Mouse (Mus musculus): Measurements from ENCODE around the gene Smarcal1. TPM values are rescaled to one million over a fixed set of nuclear protein-coding genes. Genes with fewer than 3 reads are reported as not detected.
A peak's percentile ranks its signal among the peaks of the same experiment; 100 is the strongest.

Gene Smarcal1
- 23.9 and 24.5 TPM in 2 replicates for polyA plus RNA-seq (2015; fragmentation: Nextera tagmentation; extraction: Ambion mirVana)

DNA sequence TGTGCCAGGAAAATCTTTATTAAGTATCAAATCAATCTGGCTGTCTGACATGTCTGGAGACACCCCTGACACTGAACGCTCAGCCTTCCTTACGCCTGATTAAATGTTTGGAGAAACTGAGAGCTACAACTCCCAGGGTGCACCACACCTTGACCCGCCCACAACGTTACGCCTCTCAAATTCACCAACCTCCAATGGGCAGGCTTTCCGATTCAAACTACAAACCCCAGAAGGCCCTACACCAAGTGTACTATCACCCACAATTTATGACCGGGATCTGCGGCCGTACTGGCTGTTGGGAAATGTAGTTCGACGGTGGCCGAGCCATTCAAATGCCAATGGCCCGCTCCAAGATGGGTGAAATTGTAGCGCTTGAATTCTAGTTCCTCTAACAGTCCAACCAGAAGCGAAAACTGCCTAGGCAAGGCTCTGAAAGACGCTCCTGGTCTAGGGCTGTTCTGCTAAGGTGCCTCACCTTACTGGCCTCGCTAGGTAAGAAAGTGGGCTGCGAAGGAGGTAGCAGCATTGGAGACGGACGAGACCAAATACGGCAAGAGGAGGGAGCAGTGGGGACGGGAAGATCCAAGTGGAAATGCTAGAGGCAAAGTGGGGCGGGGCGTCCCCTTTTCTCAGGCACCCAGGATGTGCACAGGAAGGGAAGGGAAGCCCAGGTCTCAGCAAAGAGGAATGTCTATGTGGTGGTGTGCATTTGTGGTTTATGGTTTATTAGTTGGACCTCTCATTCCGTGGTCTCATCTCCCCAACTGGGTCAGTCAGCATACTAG lies at the start of gene Smarcal1:
Smarcal1 (plus strand) TSS at position 305 of the 785 bp plus-strand sequence.
- H3K9ac ChIP-seq (replicated peaks) = peak within 1 kb of the TSS; percentile 61
- peak within 1 kb of the TSS; percentile 95 for H3K27ac ChIP-seq (replicated peaks)
- peaks cover 20% of the 10 kb centered on the region for H3K36me3 ChIP-seq
- ATAC-seq (ENCODE audit: low FRiP score) = peak; percentile 98
- peak within 1 kb of the TSS; percentile 68 for H3K4me3 ChIP-seq (replicated peaks)
- peak within 1 kb of the TSS; percentile 65 for H3K4me2 ChIP-seq
- WGBS = under 1% methylated on average over 25 of the region's 25 CpGs
- H3K9me3 ChIP-seq (replicated peaks) = no peaks in the 10 kb centered on the region
- peaks cover 28% of the 10 kb centered on the region for H3K4me1 ChIP-seq
- H3K27me3 ChIP-seq (replicated peaks) = no peaks in the 10 kb centered on the region

DNA sequence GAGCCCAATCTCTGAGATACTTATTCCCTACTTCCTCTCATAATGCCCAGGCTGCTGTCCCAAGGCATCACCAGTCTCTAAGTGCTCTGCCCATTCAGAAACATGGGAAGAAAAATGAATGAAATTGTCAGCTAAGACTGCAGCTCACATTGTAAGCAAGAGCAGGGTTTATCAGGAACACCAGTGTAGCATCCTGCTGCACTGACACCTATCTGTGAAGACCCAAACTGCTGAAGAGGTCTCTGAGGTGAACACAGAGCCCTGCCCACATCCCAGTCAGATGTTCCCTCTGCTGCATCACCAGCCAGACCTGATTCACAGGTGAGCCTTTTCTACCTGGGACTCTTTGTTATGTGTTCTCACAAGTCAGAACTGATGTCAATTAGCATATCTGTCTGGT lies 49.6 kb upstream of the Smarcal1 start:
- Histone ChIP-seq H3K9ac (replicated peaks) (peak overlapping the region; percentile 38), H3K4me1 (peaks cover 58% of the 10 kb centered on the region), H3K4me2 (peak overlapping the region; percentile 76), H3K36me3 (no peaks in the 10 kb centered on the region), H3K27ac (replicated peaks) (no peak overlapping the region), H3K4me3 (replicated peaks) (peak overlapping the region; percentile 71), H3K27me3 (replicated peaks) (no peaks in the 10 kb centered on the region), H3K9me3 (replicated peaks) (no peaks in the 10 kb centered on the region)
- ATAC-seq (ENCODE audit: low FRiP score) = no peak

DNA sequence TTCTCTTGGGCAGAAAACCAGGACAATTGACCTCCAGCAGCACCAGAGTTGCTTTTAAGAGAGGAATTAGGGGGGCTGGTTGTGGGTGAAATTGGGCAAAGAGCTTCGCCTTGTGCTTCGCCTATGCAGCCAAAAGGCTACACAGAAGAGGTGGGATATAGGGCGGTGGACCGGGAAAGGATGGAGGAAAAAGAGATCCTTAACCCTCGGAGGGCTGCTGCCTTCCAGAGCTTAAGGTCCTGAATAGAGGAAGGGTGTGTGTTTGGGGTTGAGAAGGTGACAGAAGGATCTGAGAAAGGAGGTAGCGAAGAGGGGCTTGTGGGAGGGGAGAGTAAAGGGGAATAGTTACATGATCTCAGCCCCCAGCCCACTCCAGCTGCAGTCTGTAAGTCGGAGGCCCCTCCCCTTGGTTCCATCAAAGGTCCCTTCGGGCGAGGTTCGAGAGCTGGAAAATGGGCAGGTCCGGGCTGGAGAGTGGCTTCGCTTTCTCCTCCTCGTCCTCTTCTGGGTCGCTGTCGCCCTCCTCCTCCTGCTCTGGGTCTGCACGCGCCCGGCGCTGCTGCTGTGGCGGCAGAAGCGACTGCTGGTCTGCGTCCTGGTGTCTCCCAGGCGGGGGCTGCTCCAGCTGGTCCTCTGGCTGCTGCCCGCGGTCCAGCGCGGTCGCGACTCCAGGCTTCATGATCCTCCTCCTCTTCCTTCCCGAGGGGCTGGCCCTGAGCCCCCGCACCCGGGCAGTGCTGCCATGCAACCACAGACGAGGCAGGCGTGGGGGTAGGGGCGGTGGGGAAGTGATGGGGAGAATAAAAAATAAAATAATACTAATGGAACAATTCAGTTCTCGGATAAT lies 47.1 kb upstream of the Smarcal1 start:
- Histone ChIP-seq H3K27me3 (replicated peaks) (no peaks in the 10 kb centered on the region), H3K9ac (replicated peaks) (peak overlapping the region; percentile 93), H3K4me1 (peaks cover 51% of the 10 kb centered on the region), H3K36me3 (no peaks in the 10 kb centered on the region), H3K9me3 (replicated peaks) (no peaks in the 10 kb centered on the region), H3K27ac (replicated peaks) (peak overlapping the region; percentile 90), H3K4me3 (replicated peaks) (peak overlapping the region; percentile 71), H3K4me2 (peak overlapping the region; percentile 76)
- peak; percentile 65 for ATAC-seq (ENCODE audit: low FRiP score)
- WGBS = 1% methylated on average over 36 of the region's 36 CpGs

DNA sequence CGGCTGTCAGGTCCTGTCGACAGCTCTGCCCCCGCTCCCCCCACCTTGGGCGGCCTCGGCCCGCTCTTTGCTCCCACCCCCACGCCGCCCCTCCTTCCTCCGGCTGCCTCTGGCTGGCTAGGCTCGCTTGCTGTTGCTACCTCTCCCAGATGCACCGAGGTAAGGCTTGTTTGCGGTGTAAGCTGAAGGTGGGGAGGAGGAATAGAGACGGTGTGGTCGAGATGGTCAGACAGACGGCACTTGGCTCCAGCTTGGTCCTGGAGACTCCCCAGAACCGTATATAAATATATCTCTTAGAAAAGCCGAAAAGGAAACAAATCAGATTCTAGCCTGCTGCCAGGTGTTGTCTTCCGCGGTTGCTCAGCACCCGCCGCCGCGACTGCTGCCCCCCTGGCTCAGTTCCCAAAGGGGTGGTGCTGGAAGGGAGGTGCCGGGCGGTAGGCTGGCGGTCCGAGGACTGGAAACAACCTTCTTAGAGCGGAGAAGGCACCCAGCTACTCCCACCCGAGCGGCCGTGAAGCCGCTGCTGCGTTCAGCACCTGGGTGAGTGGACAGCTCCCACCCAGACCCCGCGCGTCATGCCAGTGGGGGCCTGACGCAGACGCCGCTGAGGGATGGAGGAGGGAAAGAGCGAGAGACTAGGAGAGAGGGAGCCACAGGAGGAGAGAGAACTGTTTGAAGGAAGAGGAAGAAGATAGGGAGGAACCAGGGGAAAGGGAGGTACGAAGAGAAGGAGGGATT lies 46.3 kb upstream of the Smarcal1 start, which contains the start of gene March4:
March4 (minus strand) TSS at position 320 of the 741 bp plus-strand sequence.
- WGBS = under 1% methylated on average over 36 of the region's 41 CpGs
- Histone ChIP-seq H3K4me3 (replicated peaks) (peak within 1 kb of the TSS; percentile 71), H3K36me3 (no peaks in the 10 kb centered on the region), H3K9me3 (replicated peaks) (no peaks in the 10 kb centered on the region), H3K4me1 (peaks cover 43% of the 10 kb centered on the region), H3K27me3 (replicated peaks) (no peaks in the 10 kb centered on the region), H3K27ac (replicated peaks) (peak within 1 kb of the TSS; percentile 90), H3K4me2 (peak within 1 kb of the TSS; percentile 76), H3K9ac (replicated peaks) (peak within 1 kb of the TSS; percentile 93)
- ATAC-seq (ENCODE audit: low FRiP score) = peak; percentile 84

DNA sequence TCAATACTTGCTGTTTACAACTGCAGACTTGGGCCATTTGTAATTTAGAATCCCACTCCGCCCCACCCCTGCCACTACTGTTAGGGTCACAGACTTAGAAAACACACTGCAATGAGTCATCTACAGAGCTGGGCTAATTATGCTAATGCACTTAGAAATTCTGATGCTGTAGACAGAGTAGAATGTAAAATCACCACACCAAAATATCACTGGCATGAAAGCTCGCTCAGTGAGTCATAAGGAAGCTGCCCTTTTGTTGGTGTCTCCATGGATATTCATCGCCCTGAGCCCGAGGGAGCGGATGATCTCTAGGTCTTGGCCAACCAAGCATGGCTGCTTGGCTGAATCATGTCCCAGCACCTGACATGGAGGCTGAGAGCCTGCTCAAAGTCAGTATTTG lies 44.8 kb upstream of the Smarcal1 start:
- Histone ChIP-seq H3K9me3 (replicated peaks) (no peaks in the 10 kb centered on the region), H3K9ac (replicated peaks) (no peak overlapping the region), H3K4me2 (peak overlapping the region; percentile 76), H3K27ac (replicated peaks) (no peak overlapping the region), H3K4me1 (peaks cover 35% of the 10 kb centered on the region), H3K4me3 (replicated peaks) (no peak overlapping the region), H3K27me3 (replicated peaks) (no peaks in the 10 kb centered on the region), H3K36me3 (no peaks in the 10 kb centered on the region)
- no peak for ATAC-seq (ENCODE audit: low FRiP score)
- 62% methylated on average over 5 of the region's 5 CpGs for WGBS

- ATAC-seq (ENCODE audit: low FRiP score) = no peak
- no peaks in the 10 kb centered on the region for H3K27me3 ChIP-seq (replicated peaks)
- H3K4me2 ChIP-seq = no peak overlapping the region
- H3K9ac ChIP-seq (replicated peaks) = no peak overlapping the region
- no peak overlapping the region for H3K4me3 ChIP-seq (replicated peaks)
- H3K9me3 ChIP-seq (replicated peaks) = no peaks in the 10 kb centered on the region
- H3K36me3 ChIP-seq = no peaks in the 10 kb centered on the region
- no peaks in the 10 kb centered on the region for H3K4me1 ChIP-seq
- 89% methylated on average over 2 of the region's 2 CpGs for WGBS
- H3K27ac ChIP-seq (replicated peaks) = no peak overlapping the region
These were observed 32.7 kb upstream of the Smarcal1 start for GRCm38 (mm10) chr1:72550317-72550716.

DNA sequence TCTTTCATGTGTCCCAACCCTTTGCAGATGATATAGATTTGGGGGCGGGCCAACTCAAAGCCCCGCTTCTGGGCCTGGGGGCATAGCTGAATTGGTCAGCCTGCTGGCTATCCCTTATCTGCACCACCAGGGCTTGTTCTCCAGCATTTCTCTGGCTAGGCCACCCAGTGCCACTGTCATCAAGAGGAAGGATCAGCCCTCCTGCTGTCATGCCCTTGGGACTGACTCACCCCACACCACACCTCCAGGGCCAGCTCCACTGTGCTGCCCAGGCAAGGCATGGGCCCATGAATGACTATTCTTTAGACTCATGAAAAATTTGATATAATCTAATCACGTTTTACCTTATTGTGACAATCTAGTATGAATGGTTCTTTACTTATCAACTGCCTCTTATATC lies 26.6 kb upstream of the Smarcal1 start:
- Histone ChIP-seq H3K4me3 (replicated peaks) (no peak overlapping the region), H3K9me3 (replicated peaks) (no peaks in the 10 kb centered on the region), H3K4me2 (no peak overlapping the region), H3K27me3 (replicated peaks) (no peaks in the 10 kb centered on the region), H3K27ac (replicated peaks) (no peak overlapping the region), H3K36me3 (no peaks in the 10 kb centered on the region), H3K4me1 (no peaks in the 10 kb centered on the region), H3K9ac (replicated peaks) (no peak overlapping the region)
- 84% methylated on average over 3 of the region's 3 CpGs for WGBS
- ATAC-seq (ENCODE audit: low FRiP score) = no peak

GRCm38 (mm10) chr1:72558625-72559024 lies 24.4 kb upstream of the Smarcal1 start:
- Histone ChIP-seq H3K27me3 (replicated peaks) (no peaks in the 10 kb centered on the region), H3K27ac (replicated peaks) (no peak overlapping the region), H3K9ac (replicated peaks) (no peak overlapping the region), H3K4me2 (no peak overlapping the region), H3K9me3 (replicated peaks) (no peaks in the 10 kb centered on the region), H3K4me3 (replicated peaks) (no peak overlapping the region), H3K36me3 (no peaks in the 10 kb centered on the region), H3K4me1 (no peaks in the 10 kb centered on the region)
- ATAC-seq (ENCODE audit: low FRiP score) = no peak
- WGBS = 45% methylated on average over 2 of the region's 2 CpGs

GRCm38 (mm10) chr1:72564334-72564962 lies 18.6 kb upstream of the Smarcal1 start:
- WGBS = 80% methylated on average over 6 of the region's 6 CpGs
- Histone ChIP-seq H3K9ac (replicated peaks) (no peak overlapping the region), H3K4me2 (no peak overlapping the region), H3K9me3 (replicated peaks) (no peaks in the 10 kb centered on the region), H3K27me3 (replicated peaks) (no peaks in the 10 kb centered on the region), H3K4me3 (replicated peaks) (no peak overlapping the region), H3K36me3 (no peaks in the 10 kb centered on the region), H3K27ac (replicated peaks) (no peak overlapping the region), H3K4me1 (peaks cover 12% of the 10 kb centered on the region)
- ATAC-seq (ENCODE audit: low FRiP score) = no peak

DNA sequence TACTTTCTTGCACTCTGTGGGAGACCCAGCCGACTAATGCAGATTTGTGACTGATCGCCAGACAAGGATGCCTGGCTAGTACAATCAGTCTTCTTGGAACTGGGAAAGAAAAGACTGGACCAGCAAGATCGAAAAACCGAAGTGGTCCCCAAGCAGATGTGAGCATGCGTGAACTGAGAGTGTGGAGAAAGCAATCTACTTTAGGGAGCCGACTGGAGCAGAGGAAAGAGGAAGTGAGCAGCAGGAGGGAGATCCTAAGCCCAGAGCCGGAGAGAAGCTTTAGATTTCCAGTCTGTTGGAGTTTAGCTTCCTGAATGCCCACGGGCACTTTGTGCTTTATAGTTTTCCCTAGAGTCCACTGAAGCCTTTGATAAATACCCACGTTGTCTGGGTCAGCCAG lies 16.0 kb upstream of the Smarcal1 start:
- ATAC-seq (ENCODE audit: low FRiP score) = peak; percentile 17; the same call in 1 of the 2 replicates

GRCm38 (mm10) chr1:72568725-72569124 lies 14.3 kb upstream of the Smarcal1 start:
- H3K27ac ChIP-seq (replicated peaks) = no peak overlapping the region
- no peak overlapping the region for H3K9ac ChIP-seq (replicated peaks)
- no peak for ATAC-seq (ENCODE audit: low FRiP score)
- no peaks in the 10 kb centered on the region for H3K36me3 ChIP-seq
- H3K9me3 ChIP-seq (replicated peaks) = no peaks in the 10 kb centered on the region
- no peak overlapping the region for H3K4me3 ChIP-seq (replicated peaks)
- 94% methylated on average over 8 of the region's 8 CpGs for whole genome bisulfite sequencing
- no peak overlapping the region for H3K4me2 ChIP-seq
- peaks cover 17% of the 10 kb centered on the region for H3K4me1 ChIP-seq
- no peaks in the 10 kb centered on the region for H3K27me3 ChIP-seq (replicated peaks)

More for the DNA sequence above, 16.0 kb upstream of the Smarcal1 start:
- Histone ChIP-seq H3K27ac (replicated peaks) (0 out of 2 replicates have a peak overlapping the region, but pooled peaks have one; percentile 58), H3K4me3 (replicated peaks) (peak overlapping the region; percentile 32), H3K27me3 (replicated peaks) (no peaks in the 10 kb centered on the region), H3K4me1 (peaks cover 12% of the 10 kb centered on the region), H3K4me2 (peak overlapping the region; percentile 50), H3K9ac (replicated peaks) (0 out of 2 replicates have a peak overlapping the region, but pooled peaks have one; percentile 35), H3K9me3 (replicated peaks) (no peaks in the 10 kb centered on the region), H3K36me3 (no peaks in the 10 kb centered on the region)
- 21% methylated on average over 9 of the region's 9 CpGs for WGBS

Data from neural tube, embryonic 15.5 days (tissue).